Mouse (Mus musculus) liver, embryonic 14.5 days (tissue): ENCODE measurements around the gene Ncf1. TPM values are rescaled to one million over a fixed set of nuclear protein-coding genes. Genes with fewer than 3 reads are reported as not detected.
A peak's percentile ranks its signal among the peaks of the same experiment; 100 is the strongest.

ENCODE experiments used
- ATAC-seq: fragments of 200-750 bp; cut with Nextera tagmentation; 2 replicates; pipeline ENCODE4 v1.8.0; 2017; ENCODE audit warnings: moderate number of reproducible peaks, mild to moderate bottlenecking, moderate library complexity; ENCODE audit not compliant: insufficient read depth
- DNase-seq, 3 experiments: peaks; one replicate each; pipeline ENCODE4 v3.0.0-alpha.2; 2012 to 2013; ENCODE audit warnings: low read depth in 3 of 3, low spot score in 3 of 3
- H3K27ac ChIP-seq: fragments of 300-500 bp; sonication (generic); 2 replicates; pipeline ENCODE4 v1.5.1; 2014; ENCODE audit warnings: moderate library complexity, mild to moderate bottlenecking, control low read depth, inconsistent platforms
- H3K27me3 ChIP-seq: fragments of 300-500 bp; sonication (generic); 2 replicates; pipeline ENCODE4 v1.6.1; 2014; ENCODE audit warnings: mild to moderate bottlenecking, low read length, moderate library complexity; ENCODE audit not compliant: control insufficient read depth, insufficient read depth
- H3K36me3 ChIP-seq: fragments of 300-500 bp; sonication (generic); replicated peaks from 2 replicates; pipeline ENCODE4 v1.6.1; 2014; ENCODE audit warnings: low read depth; ENCODE audit not compliant: control insufficient read depth, insufficient read depth
- H3K4me1 ChIP-seq, 2 experiments: fragments of 200-500 bp in 1 of 2; fragments of 300-500 bp in 1 of 2; sonication (generic) in 1 of 2; replicated peaks; 2 replicates each; pipeline ENCODE4 v1.6.1; 2012 to 2014; ENCODE audit warnings: antibody characterized with exemption in 1 of 2, inconsistent platforms in 1 of 2, low read length in 1 of 2; ENCODE audit not compliant: control insufficient read depth in 2 of 2, insufficient read depth in 2 of 2
- H3K4me2 ChIP-seq: fragments of 300-500 bp; sonication (generic); 2 replicates; pipeline ENCODE4 v1.6.1; 2014; ENCODE audit warnings: low read depth, mild to moderate bottlenecking, control low read depth, moderate library complexity
- H3K4me3 ChIP-seq, 2 experiments: fragments of 200-500 bp in 1 of 2; fragments of 300-500 bp in 1 of 2; sonication (generic) in 1 of 2; 2 replicates each; pipeline ENCODE4 v1.5.1; 2012 to 2014; ENCODE audit warnings: low read depth in 2 of 2, low read length in 2 of 2, mild to moderate bottlenecking in 2 of 2, control low read depth in 1 of 2, inconsistent platforms in 1 of 2, moderate library complexity in 1 of 2; ENCODE audit not compliant: insufficient read depth in 1 of 2
- H3K9ac ChIP-seq: fragments of 300-500 bp; sonication (generic); replicated peaks from 2 replicates; pipeline ENCODE4 v1.6.1; 2014; ENCODE audit warnings: mild to moderate bottlenecking, control low read depth, moderate library complexity
- H3K9me3 ChIP-seq: fragments of 300-500 bp; sonication (generic); 2 replicates; pipeline ENCODE4 v1.6.1; 2016; ENCODE audit warnings: low read length, mixed read lengths; ENCODE audit not compliant: control insufficient read depth
- CTCF ChIP-seq: IDR thresholded peaks from 2 replicates; pipeline ENCODE4 v1.5.1; 2016; ENCODE audit warnings: antibody characterized with exemption, low read depth, control low read depth
- EP300 ChIP-seq: IDR thresholded peaks from 2 replicates; pipeline ENCODE4 v1.6.1; 2016; ENCODE audit warnings: antibody characterized with exemption, low read depth
- WGBS: fragments of 180-500 bp; shearing (Covaris S2); extraction: QIAGEN DNeasy Blood & Tissue Kit; methylation state at CpG from one replicate; pipeline ENCODE4 v1.1.7; 2014; ENCODE audit not compliant: insufficient replicate concordance; 5-methylcytosine and 5-hydroxymethylcytosine counted together
- polyA plus RNA-seq, 2 experiments: library from polyadenylated mRNA; depleted of rRNA in 1 of 2; stranded (reverse) in 1 of 2; unstranded in 1 of 2; fragments of >200 nt; fragmentation: Nextera tagmentation in 1 of 2; extraction: Ambion mirVana in 1 of 2; gene quantifications; 2 replicates each; pipeline versions ENCODE4 v1.2.1 to v1.2.3; 2012 to 2014

The Ncf1 gene
- polyA plus RNA-seq, 2 experiments: 9.8 to 11.1 TPM

DNA sequence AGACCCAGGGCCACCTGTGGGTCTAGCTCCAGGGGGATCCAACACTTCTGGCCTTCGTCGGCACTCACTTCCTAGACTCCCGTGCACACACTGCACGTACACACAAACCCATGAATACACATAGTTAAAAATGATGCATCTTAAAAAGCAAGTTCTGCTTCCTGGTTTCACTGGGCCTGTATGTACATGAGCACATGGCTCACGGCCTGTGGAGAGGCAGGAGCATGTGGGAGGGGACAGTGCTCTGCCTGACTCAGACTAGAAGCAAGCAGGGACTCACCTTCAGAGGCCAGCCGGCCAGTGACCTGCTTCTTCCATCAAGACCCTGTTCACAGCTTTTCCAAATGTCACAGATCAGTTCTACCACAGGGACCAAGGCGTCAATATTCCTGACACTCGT, 35.8 kb downstream of the Ncf1 start:
- no peak for DNase-seq
- no peaks in the 10 kb centered on the region for H3K4me1 ChIP-seq
- 78% methylated on average over 8 of the region's 8 CpGs for WGBS
- no peak overlapping the region for H3K27ac ChIP-seq
- no peak overlapping the region for H3K4me2 ChIP-seq
- no peak overlapping the region for H3K9ac ChIP-seq
- ATAC-seq: no peak
- H3K27me3 ChIP-seq: no peaks in the 10 kb centered on the region
- H3K4me3 ChIP-seq: no peak overlapping the region
- H3K9me3 ChIP-seq: no peaks in the 10 kb centered on the region
- no peaks in the 10 kb centered on the region for H3K36me3 ChIP-seq
- no peak for TF ChIP-seq CTCF
- TF ChIP-seq EP300: no peak

GRCm38 (mm10) chr5:134188571-134188970, 40.9 kb downstream of the Ncf1 start:
- no peak overlapping the region for H3K9ac ChIP-seq
- no peaks in the 10 kb centered on the region for H3K36me3 ChIP-seq
- H3K4me1 ChIP-seq: peaks cover under 1 to 1% of the 10 kb centered on the region in 2 experiments; a peak in 3 of 4 replicates
- no peaks in the 10 kb centered on the region for H3K9me3 ChIP-seq
- no peak overlapping the region for H3K4me2 ChIP-seq
- no peak overlapping the region for H3K27ac ChIP-seq
- no peak overlapping the region for H3K4me3 ChIP-seq
- no peaks in the 10 kb centered on the region for H3K27me3 ChIP-seq
- TF ChIP-seq EP300 (no peak), CTCF (no peak)
- WGBS: 37% methylated on average over 7 of the region's 7 CpGs
- ATAC-seq (no peak), DNase-seq (no peak)

DNA sequence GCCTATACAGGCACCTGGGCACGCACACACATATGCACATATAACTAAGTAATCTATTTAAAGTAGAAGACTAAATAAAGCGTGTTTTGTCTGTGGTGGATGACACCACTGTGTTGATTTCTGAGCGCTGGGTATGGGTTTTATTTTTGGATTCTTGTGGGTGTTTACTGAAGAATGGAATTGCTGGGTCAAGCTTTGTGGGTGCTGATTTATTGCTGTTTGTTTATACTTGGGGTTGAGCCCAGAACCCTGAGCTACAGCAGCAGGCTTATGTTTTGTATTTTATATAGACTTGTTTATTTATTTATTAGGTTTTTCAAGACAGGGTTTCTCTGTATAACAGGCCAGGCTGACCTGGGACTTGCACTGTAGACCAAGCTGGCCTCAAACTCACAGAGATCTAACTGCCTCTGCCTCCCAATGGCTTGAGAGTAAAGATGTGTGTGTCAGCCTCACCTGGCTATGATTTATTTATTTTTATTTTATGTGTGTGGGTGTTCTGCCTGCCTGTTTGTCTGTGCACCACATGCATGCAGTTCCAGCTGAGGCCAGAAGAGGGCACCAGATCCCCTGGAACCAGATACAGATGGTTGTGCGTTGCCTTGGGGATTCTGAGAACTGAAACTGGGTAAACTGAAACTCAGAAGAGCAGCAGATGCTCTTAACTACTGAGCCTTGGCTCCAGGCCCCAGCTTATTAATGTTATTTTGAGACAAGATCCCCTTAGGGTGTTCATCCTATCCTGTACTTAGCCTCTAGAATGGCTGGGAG, 42.3 kb downstream of the Ncf1 start:
- WGBS: 56% methylated on average over 4 of the region's 4 CpGs
- no peaks in the 10 kb centered on the region for H3K36me3 ChIP-seq
- no peak overlapping the region for H3K4me3 ChIP-seq
- peaks cover 13 to 14% of the 10 kb centered on the region in 2 experiments for H3K4me1 ChIP-seq
- H3K4me2 ChIP-seq: no peak overlapping the region
- no peak overlapping the region for H3K9ac ChIP-seq
- no peaks in the 10 kb centered on the region for H3K27me3 ChIP-seq
- H3K27ac ChIP-seq: no peak overlapping the region
- ATAC-seq: no peak
- H3K9me3 ChIP-seq: no peaks in the 10 kb centered on the region
- no peak for TF ChIP-seq EP300
- TF ChIP-seq CTCF: peak; percentile 96
- peak in 2 of 3 experiments; percentile 35 to 60 for DNase-seq

- no peak for DNase-seq
- Histone ChIP-seq H3K27ac (no peak overlapping the region), H3K4me3 (no peak overlapping the region), H3K4me2 (no peak overlapping the region), H3K4me1 (peaks cover 15 to 16% of the 10 kb centered on the region in 2 experiments), H3K9ac (no peak overlapping the region), H3K27me3 (no peaks in the 10 kb centered on the region), H3K9me3 (no peaks in the 10 kb centered on the region), H3K36me3 (no peaks in the 10 kb centered on the region)
- TF ChIP-seq EP300: no peak
- no peak for TF ChIP-seq CTCF
- WGBS: 85% methylated on average over 3 of the region's 3 CpGs
- no peak for ATAC-seq
Measured at GRCm38 (mm10) chr5:134186059-134186458, 43.4 kb downstream of the Ncf1 start.

GRCm38 (mm10) chr5:134183880-134184808, 45.3 kb downstream of the Ncf1 start, which contains the start of gene Gtf2ird2:
Gene Gtf2ird2, plus strand, starts transcription at chr5:134184019.
- TF ChIP-seq EP300 (no peak), CTCF (peak; percentile 28; the same call in 1 of the 2 replicates)
- H3K27ac ChIP-seq: peak within 1 kb of the TSS; percentile 75
- WGBS: under 1% methylated on average over 91 of the region's 92 CpGs
- H3K4me1 ChIP-seq: peaks cover 16 to 18% of the 10 kb centered on the region in 2 experiments
- peak within 1 kb of the TSS; percentile 97 for H3K4me2 ChIP-seq
- no peaks in the 10 kb centered on the region for H3K36me3 ChIP-seq
- H3K27me3 ChIP-seq: no peaks in the 10 kb centered on the region
- ATAC-seq (peak; percentile 95), DNase-seq (peak; percentile 94 to 95 (median 95))
- peak within 1 kb of the TSS; percentile 73 to 94 for H3K4me3 ChIP-seq
- peak within 1 kb of the TSS; percentile 88 for H3K9ac ChIP-seq
- no peaks in the 10 kb centered on the region for H3K9me3 ChIP-seq
